Mouse (Mus musculus) heart, adult 2 months (tissue): ENCODE results near the gene Ttc21a. TPM values are rescaled to one million over a fixed set of nuclear protein-coding genes. Genes with fewer than 3 reads are reported as not detected.

ENCODE experiments used
- DNase-seq, 2 experiments: peaks; one replicate each; pipeline ENCODE4 v3.0.0; 2021
- H3K27ac ChIP-seq: fragments of 200-600 bp; 2 replicates; pipeline ENCODE4 v1.8.1; 2022
- H3K27me3 ChIP-seq: fragments of 200-500 bp; 2 replicates; pipeline ENCODE4 v1.6.1; 2012; ENCODE audit warnings: mild to moderate bottlenecking, low read length, inconsistent platforms, mixed read lengths; ENCODE audit not compliant: control insufficient read depth, insufficient read depth
- H3K36me3 ChIP-seq: fragments of 200-500 bp; 2 replicates; pipeline ENCODE4 v1.6.1; 2012; ENCODE audit warnings: low read length, inconsistent platforms; ENCODE audit not compliant: control insufficient read depth, insufficient read depth
- H3K4me1 ChIP-seq: fragments of 200-500 bp; 2 replicates; pipeline ENCODE4 v1.6.1; 2011; ENCODE audit warnings: low read length; ENCODE audit not compliant: control insufficient read depth, insufficient read depth
- H3K4me3 ChIP-seq: fragments of 200-600 bp; 2 replicates; pipeline ENCODE4 v1.8.1; 2022
- H3K79me2 ChIP-seq: fragments of 200-500 bp; replicated peaks from 2 replicates; pipeline ENCODE4 v1.6.1; 2012; ENCODE audit warnings: mild to moderate bottlenecking, inconsistent platforms, low read length, moderate library complexity, mixed read lengths; ENCODE audit not compliant: control insufficient read depth, insufficient read depth
- H3K9ac ChIP-seq: fragments of 200-500 bp; 2 replicates; pipeline ENCODE4 v1.6.1; 2012; ENCODE audit warnings: low read depth, mild to moderate bottlenecking, control low read depth, inconsistent platforms, low read length, mixed read lengths
- CTCF ChIP-seq: fragments of 200-600 bp; IDR thresholded peaks from 2 replicates; pipeline ENCODE4 v1.8.1; 2022; ENCODE audit warnings: antibody characterized with exemption, mild to moderate bottlenecking, moderate library complexity
- EP300 ChIP-seq: fragments of 200-500 bp; IDR thresholded peaks from 2 replicates; pipeline ENCODE4 v1.6.1; 2011; ENCODE audit warnings: low read depth, low read length, control low read depth; ENCODE audit not compliant: insufficient read depth
- POLR2A ChIP-seq: fragments of 200-500 bp; IDR thresholded peaks from 2 replicates; pipeline ENCODE4 v1.6.1; 2011; ENCODE audit warnings: mild to moderate bottlenecking, low read depth, low read length, control low read depth; ENCODE audit not compliant: insufficient read depth
- WGBS: fragments of 180-500 bp; shearing (Covaris S2); methylation state at CpG from one replicate; pipeline ENCODE4 v1.1.7; 2018; 5-methylcytosine and 5-hydroxymethylcytosine counted together
- intact Hi-C: fragments of 180-260 bp; cut with DNase I; formaldehyde crosslinking; loops from one replicate; pipeline ENCODE4 v1.15.1; 2025
- polyA plus RNA-seq: library from polyadenylated mRNA; depleted of rRNA; stranded (reverse); fragments of >200 nt; gene quantifications from 2 replicates; pipeline ENCODE4 v1.2.3, GENCODE M21; 2012
- total RNA-seq, 2 experiments: library from RNA; stranded (reverse); gene quantifications; 2 replicates each; pipeline ENCODE4 v1.2.3; 2021

Gene Ttc21a
- total and polyA plus RNA-seq, 3 experiments = 0.70 TPM; not detected in 2

GRCm38 (mm10) chr9:119988304-119988703, 50.9 kb downstream of the Ttc21a start:
- no peak overlapping the region for H3K9ac ChIP-seq
- DNase-seq = no peak
- no peak for TF ChIP-seq CTCF
- no peak for TF ChIP-seq EP300
- no peak for TF ChIP-seq POLR2A
- no peaks in the 10 kb centered on the region for H3K27me3 ChIP-seq
- H3K4me1 ChIP-seq = peaks cover 2% of the 10 kb centered on the region
- no peaks in the 10 kb centered on the region for H3K79me2 ChIP-seq
- no peaks in the 10 kb centered on the region for H3K36me3 ChIP-seq
- H3K27ac ChIP-seq = no peak overlapping the region
- intact Hi-C loops = no loop called here
- 71% methylated on average over 7 of the region's 7 CpGs for WGBS
- no peak overlapping the region for H3K4me3 ChIP-seq

- intact Hi-C loops = no loop called here
Observed at GRCm38 (mm10) chr9:119991310-119991709, 53.9 kb downstream of the Ttc21a start.

GRCm38 (mm10) chr9:119993092-119993844, 55.9 kb downstream of the Ttc21a start:
- Histone ChIP-seq H3K27me3 (no peaks in the 10 kb centered on the region), H3K4me1 (no peaks in the 10 kb centered on the region), H3K9ac (no peak overlapping the region), H3K4me3 (no peak overlapping the region), H3K27ac (no peak overlapping the region), H3K79me2 (no peaks in the 10 kb centered on the region), H3K36me3 (no peaks in the 10 kb centered on the region)
- intact Hi-C loops = no loop called here
- TF ChIP-seq EP300 = no peak
- DNase-seq = no peak
- 60% methylated on average over 10 of the region's 10 CpGs for WGBS

More at GRCm38 (mm10) chr9:119991310-119991709, 53.9 kb downstream of the Ttc21a start:
- H3K9ac ChIP-seq = no peak overlapping the region
- no peaks in the 10 kb centered on the region for H3K27me3 ChIP-seq
- H3K4me3 ChIP-seq = no peak overlapping the region
- 44% methylated on average over 5 of the region's 5 CpGs for WGBS
- no peaks in the 10 kb centered on the region for H3K36me3 ChIP-seq
- no peaks in the 10 kb centered on the region for H3K4me1 ChIP-seq
- no peaks in the 10 kb centered on the region for H3K79me2 ChIP-seq
- no peak for DNase-seq
- H3K27ac ChIP-seq = no peak overlapping the region
- no peak for TF ChIP-seq CTCF
- no peak for TF ChIP-seq EP300
- no peak for TF ChIP-seq POLR2A

- Histone ChIP-seq H3K79me2 (no peaks in the 10 kb centered on the region), H3K9ac (no peak overlapping the region), H3K4me3 (no peak overlapping the region), H3K27me3 (no peaks in the 10 kb centered on the region), H3K27ac (no peak overlapping the region), H3K36me3 (no peaks in the 10 kb centered on the region), H3K4me1 (no peaks in the 10 kb centered on the region)
- DNase-seq = no peak
- intact Hi-C loops = no loop called here
- no peak for TF ChIP-seq EP300
- TF ChIP-seq POLR2A = no peak
- TF ChIP-seq CTCF = no peak
- 71% methylated on average over 7 of the region's 7 CpGs for WGBS
Observed at GRCm38 (mm10) chr9:119994207-119994606, 56.8 kb downstream of the Ttc21a start.

GRCm38 (mm10) chr9:119996080-119996479, 58.7 kb downstream of the Ttc21a start:
- Histone ChIP-seq H3K79me2 (no peaks in the 10 kb centered on the region), H3K27ac (no peak overlapping the region), H3K4me1 (no peaks in the 10 kb centered on the region), H3K27me3 (no peaks in the 10 kb centered on the region), H3K4me3 (no peak overlapping the region), H3K36me3 (no peaks in the 10 kb centered on the region), H3K9ac (no peak overlapping the region)
- DNase-seq = no peak
- WGBS = 74% methylated on average over 4 of the region's 4 CpGs
- intact Hi-C loops = no loop called here
- TF ChIP-seq POLR2A (no peak), CTCF (no peak), EP300 (no peak)

GRCm38 (mm10) chr9:119998776-119999175, 61.4 kb downstream of the Ttc21a start:
- H3K4me3 ChIP-seq = no peak overlapping the region
- TF ChIP-seq EP300 = no peak
- no peak for TF ChIP-seq POLR2A
- TF ChIP-seq CTCF = no peak
- no peak for DNase-seq
- 69% methylated on average over 1 of the region's 1 CpGs for WGBS
- H3K9ac ChIP-seq = no peak overlapping the region
- no peaks in the 10 kb centered on the region for H3K79me2 ChIP-seq
- no peaks in the 10 kb centered on the region for H3K27me3 ChIP-seq
- H3K27ac ChIP-seq = no peak overlapping the region
- H3K4me1 ChIP-seq = peaks cover 2% of the 10 kb centered on the region; the same call in 1 of the 2 replicates
- intact Hi-C loops = no loop called here
- no peaks in the 10 kb centered on the region for H3K36me3 ChIP-seq
